ENCODE assay signal across 8 mouse cellular contexts in genomic region chr8:94872156-94872555, GRCm38 (mm10). TPM values are rescaled to one million over a fixed set of nuclear protein-coding genes. Genes with fewer than 3 reads are reported as not detected.
DNase-seq lines count a peak whose midpoint lies in the region; ATAC-seq and TF ChIP-seq lines count a peak whose summit lies in the region.

No protein-coding gene starts in this region.

- peaks cover 38% of the 10 kb centered on the region for H3K4me1 ChIP-seq in lung, embryonic 14.5 days (ENCODE audit: insufficient read depth)
- peaks cover 50% of the 10 kb centered on the region for H3K4me1 ChIP-seq in forebrain, embryonic 14.5 days (ENCODE audit: control insufficient read depth, insufficient read depth, low read length)
- H3K4me1 ChIP-seq in intestine, embryonic 16.5 days (ENCODE audit: control insufficient read depth, insufficient read depth, low read length): peaks cover 64% of the 10 kb centered on the region
- peaks cover 26% of the 10 kb centered on the region for H3K4me1 ChIP-seq in neural tube, embryonic 14.5 days (ENCODE audit: control insufficient read depth, insufficient read depth, low read length)

- 0 out of 2 replicates have a peak overlapping the region, but pooled peaks have one; percentile 8 for H3K4me3 ChIP-seq in lung, embryonic 14.5 days (ENCODE audit: low read depth, low read length)
- no peak overlapping the region for H3K4me3 ChIP-seq in forebrain, embryonic 14.5 days (ENCODE audit: low read depth, low read length)
- H3K4me3 ChIP-seq in intestine, embryonic 16.5 days (ENCODE audit: low read length): peak overlapping the region; percentile 59
- H3K4me3 ChIP-seq in neural tube, embryonic 14.5 days (ENCODE audit: low read depth, low read length): no peak overlapping the region

- peak; percentile 4 for DNase-seq in lung, embryonic 14.5 days
- no peak for DNase-seq in lung, postnatal 10 days
- DNase-seq in forebrain, embryonic 14.5 days (ENCODE audit: low spot score): peak; percentile 55
- no peak for DNase-seq in layer of hippocampus, postnatal 10 days (ENCODE audit: low spot score in 2 of 2)

- H3K36me3 ChIP-seq in lung, embryonic 14.5 days (ENCODE audit: insufficient read depth): 0 out of 2 replicates have a peak, but pooled peaks cover 9% of the 10 kb centered on the region
- H3K36me3 ChIP-seq in forebrain, embryonic 14.5 days (ENCODE audit: control insufficient read depth, insufficient read depth, low read length): no peaks in the 10 kb centered on the region
- H3K36me3 ChIP-seq in intestine, embryonic 16.5 days (ENCODE audit: control insufficient read depth, insufficient read depth, low read length): 0 out of 2 replicates have a peak, but pooled peaks cover 5% of the 10 kb centered on the region
- no peaks in the 10 kb centered on the region for H3K36me3 ChIP-seq in neural tube, embryonic 14.5 days (ENCODE audit: control insufficient read depth, insufficient read depth, low read length)

- H3K9ac ChIP-seq in lung, embryonic 14.5 days: no peak overlapping the region; the same call in 1 of the 2 replicates
- H3K9ac ChIP-seq in forebrain, embryonic 14.5 days (ENCODE audit: low read length): no peak overlapping the region
- peak overlapping the region; percentile 70 for H3K9ac ChIP-seq in intestine, embryonic 16.5 days (ENCODE audit: low read depth, low read length)
- H3K9ac ChIP-seq in neural tube, embryonic 14.5 days (replicated peaks; ENCODE audit: low read depth, low read length): no peak overlapping the region

- 38% methylated on average over 3 of the region's 3 CpGs for whole genome bisulfite sequencing in lung, embryonic 14.5 days
- WGBS in forebrain, embryonic 14.5 days: 19% methylated on average over 3 of the region's 3 CpGs
- WGBS in intestine, embryonic 16.5 days: 34% methylated on average over 3 of the region's 3 CpGs
- 33% methylated on average over 3 of the region's 3 CpGs for WGBS in neural tube, embryonic 14.5 days

- no peak for ATAC-seq in lung, embryonic 14.5 days (ENCODE audit: insufficient read depth)
- ATAC-seq in forebrain, embryonic 14.5 days: no peak
- ATAC-seq in intestine, embryonic 16.5 days: no peak
- ATAC-seq in neural tube, embryonic 14.5 days (ENCODE audit: low read depth): no peak
- no peak for ATAC-seq in megakaryocyte, adult 5-6 weeks (ENCODE audit: poor library complexity, severe bottlenecking)
- ATAC-seq in megakaryocyte-erythroid progenitor cell, adult 5-6 weeks (replicated peaks; ENCODE audit: low FRiP score, low TSS enrichment, poor library complexity, severe bottlenecking): no peak

- no peak overlapping the region for H3K27ac ChIP-seq in lung, embryonic 14.5 days (ENCODE audit: low read depth)
- peak overlapping the region; percentile 55; the same call in 1 of the 2 replicates for H3K27ac ChIP-seq in forebrain, embryonic 14.5 days (ENCODE audit: low read depth, low read length)
- peak overlapping the region; percentile 92 for H3K27ac ChIP-seq in intestine, embryonic 16.5 days (ENCODE audit: low read length)
- no peak overlapping the region for H3K27ac ChIP-seq in neural tube, embryonic 14.5 days (ENCODE audit: low read depth, low read length)

- TF ChIP-seq CTCF in lung, embryonic 14.5 days (IDR thresholded peaks at IDR 0.05; ENCODE audit: low read depth): no peak

- H3K27me3 ChIP-seq in lung, embryonic 14.5 days (ENCODE audit: insufficient read depth, low read length): peaks cover 6% of the 10 kb centered on the region; the same call in 1 of the 2 replicates
- no peaks in the 10 kb centered on the region; the same call in 1 of the 2 replicates for H3K27me3 ChIP-seq in forebrain, embryonic 14.5 days (replicated peaks; ENCODE audit: control insufficient read depth, insufficient read depth, low read length)
- H3K27me3 ChIP-seq in intestine, embryonic 16.5 days (replicated peaks; ENCODE audit: control insufficient read depth, insufficient read depth, low read length): no peaks in the 10 kb centered on the region
- H3K27me3 ChIP-seq in neural tube, embryonic 14.5 days (ENCODE audit: control insufficient read depth, insufficient read depth, low read length): peaks cover 10% of the 10 kb centered on the region

- peak overlapping the region; percentile 90; the same call in 1 of the 2 replicates for H3K4me2 ChIP-seq in lung, embryonic 14.5 days
- peak overlapping the region; percentile 77; the same call in 1 of the 2 replicates for H3K4me2 ChIP-seq in forebrain, embryonic 14.5 days (ENCODE audit: low read length)
- peak overlapping the region; percentile 96 for H3K4me2 ChIP-seq in intestine, embryonic 16.5 days (ENCODE audit: low read depth, low read length)
- peak overlapping the region; percentile 16; the same call in 1 of the 2 replicates for H3K4me2 ChIP-seq in neural tube, embryonic 14.5 days (ENCODE audit: low read depth, low read length)

- H3K9me3 ChIP-seq in lung, embryonic 14.5 days (ENCODE audit: low read depth, low read length): no peaks in the 10 kb centered on the region
- no peaks in the 10 kb centered on the region for H3K9me3 ChIP-seq in forebrain, embryonic 14.5 days (replicated peaks; ENCODE audit: control insufficient read depth, low read length)
- no peaks in the 10 kb centered on the region for H3K9me3 ChIP-seq in intestine, embryonic 16.5 days (ENCODE audit: control insufficient read depth, low read length)
- no peaks in the 10 kb centered on the region for H3K9me3 ChIP-seq in neural tube, embryonic 14.5 days (ENCODE audit: control insufficient read depth, low read length)

RNA-seq across cellular contexts. Expression of gene Dok4, which starts 4.0 kb away (rescaled TPM):
- 32.5 and 36.5 TPM in 2 replicates for polyA plus RNA-seq in lung, embryonic 14.5 days (2014; fragmentation: Nextera tagmentation; extraction: Ambion mirVana)
- 42.6 and 54.7 TPM in 2 replicates for polyA plus RNA-seq in forebrain, embryonic 14.5 days (2014; fragmentation: Nextera tagmentation; extraction: Ambion mirVana)
- 49.6 and 51.5 TPM in 2 replicates for polyA plus RNA-seq in intestine, embryonic 16.5 days (2015; fragmentation: Nextera tagmentation; extraction: Ambion mirVana)
- 66.6 and 103 TPM in 2 replicates for polyA plus RNA-seq in neural tube, embryonic 14.5 days (2014; fragmentation: Nextera tagmentation; extraction: Ambion mirVana)
- 10 to 100 TPM; 75.5 to 81.2 TPM for total RNA-seq in layer of hippocampus, postnatal 10 days (2021)
- 0.75 TPM in 1 of 2 replicates, not detected in the other for total RNA-seq in megakaryocyte, adult 5-6 weeks (2015)
- 0.69 and 0.92 TPM in 2 replicates for total RNA-seq in megakaryocyte, adult 5-6 weeks (2017)
- 1.2 TPM in 1 of 2 replicates, not detected in the other for total RNA-seq in megakaryocyte-erythroid progenitor cell, adult 5-6 weeks (2014; fragmentation: Nextera tagmentation)
- 1.6 TPM in 1 of 2 replicates, not detected in the other for total RNA-seq in megakaryocyte-erythroid progenitor cell, adult 5-6 weeks (2017)

RNA-seq across cellular contexts. Expression of gene Polr2c, which starts 14.9 kb away (rescaled TPM):
- 162 and 169 TPM in 2 replicates for polyA plus RNA-seq in lung, embryonic 14.5 days (2014; fragmentation: Nextera tagmentation; extraction: Ambion mirVana)
- polyA plus RNA-seq in forebrain, embryonic 14.5 days (2014; fragmentation: Nextera tagmentation; extraction: Ambion mirVana): 163 and 174 TPM in 2 replicates
- 117 and 133 TPM in 2 replicates for polyA plus RNA-seq in intestine, embryonic 16.5 days (2015; fragmentation: Nextera tagmentation; extraction: Ambion mirVana)
- 118 TPM in 2 replicates for polyA plus RNA-seq in neural tube, embryonic 14.5 days (2014; fragmentation: Nextera tagmentation; extraction: Ambion mirVana)
- 10 to 100 TPM; 52.8 to 58.3 TPM for total RNA-seq in layer of hippocampus, postnatal 10 days (2021)
- 44.1 and 46.4 TPM in 2 replicates for total RNA-seq in megakaryocyte, adult 5-6 weeks (2015)
- total RNA-seq in megakaryocyte, adult 5-6 weeks (2017): 40.3 and 43.5 TPM in 2 replicates
- total RNA-seq in megakaryocyte-erythroid progenitor cell, adult 5-6 weeks (2014; fragmentation: Nextera tagmentation): 62.4 and 91.6 TPM in 2 replicates
- 49.2 and 93.1 TPM in 2 replicates for total RNA-seq in megakaryocyte-erythroid progenitor cell, adult 5-6 weeks (2017)

RNA-seq across cellular contexts. Expression of gene Ciapin1, which starts 34.0 kb away (rescaled TPM):
- polyA plus RNA-seq in lung, embryonic 14.5 days (2014; fragmentation: Nextera tagmentation; extraction: Ambion mirVana): 96.0 and 105 TPM in 2 replicates
- polyA plus RNA-seq in forebrain, embryonic 14.5 days (2014; fragmentation: Nextera tagmentation; extraction: Ambion mirVana): 124 and 147 TPM in 2 replicates
- 79.1 and 90.1 TPM in 2 replicates for polyA plus RNA-seq in intestine, embryonic 16.5 days (2015; fragmentation: Nextera tagmentation; extraction: Ambion mirVana)
- 149 and 174 TPM in 2 replicates for polyA plus RNA-seq in neural tube, embryonic 14.5 days (2014; fragmentation: Nextera tagmentation; extraction: Ambion mirVana)
- 10 to 100 TPM; 73.4 to 95.8 TPM for total RNA-seq in layer of hippocampus, postnatal 10 days (2021)
- total RNA-seq in megakaryocyte, adult 5-6 weeks (2015): 13.0 and 28.9 TPM in 2 replicates
- total RNA-seq in megakaryocyte, adult 5-6 weeks (2017): 13.5 and 19.5 TPM in 2 replicates
- total RNA-seq in megakaryocyte-erythroid progenitor cell, adult 5-6 weeks (2014; fragmentation: Nextera tagmentation): 52.3 and 71.1 TPM in 2 replicates
- total RNA-seq in megakaryocyte-erythroid progenitor cell, adult 5-6 weeks (2017): 31.6 and 38.2 TPM in 2 replicates

RNA-seq across cellular contexts. Expression of gene Coq9, which starts 34.0 kb away (rescaled TPM):
- polyA plus RNA-seq in lung, embryonic 14.5 days (2014; fragmentation: Nextera tagmentation; extraction: Ambion mirVana): 58.3 and 61.0 TPM in 2 replicates
- polyA plus RNA-seq in forebrain, embryonic 14.5 days (2014; fragmentation: Nextera tagmentation; extraction: Ambion mirVana): 63.1 TPM in 2 replicates
- 142 and 145 TPM in 2 replicates for polyA plus RNA-seq in intestine, embryonic 16.5 days (2015; fragmentation: Nextera tagmentation; extraction: Ambion mirVana)
- 62.3 and 67.1 TPM in 2 replicates for polyA plus RNA-seq in neural tube, embryonic 14.5 days (2014; fragmentation: Nextera tagmentation; extraction: Ambion mirVana)
- total RNA-seq in layer of hippocampus, postnatal 10 days (2021): 10 to 100 TPM; 66.3 to 76.9 TPM
- total RNA-seq in megakaryocyte, adult 5-6 weeks (2015): 12.8 and 16.6 TPM in 2 replicates
- total RNA-seq in megakaryocyte, adult 5-6 weeks (2017): 22.1 and 24.8 TPM in 2 replicates
- total RNA-seq in megakaryocyte-erythroid progenitor cell, adult 5-6 weeks (2014; fragmentation: Nextera tagmentation): 64.1 and 92.7 TPM in 2 replicates
- 46.0 and 49.4 TPM in 2 replicates for total RNA-seq in megakaryocyte-erythroid progenitor cell, adult 5-6 weeks (2017)

RNA-seq across cellular contexts. Expression of gene Ccdc102a, which starts 45.7 kb away (rescaled TPM):
- polyA plus RNA-seq in lung, embryonic 14.5 days (2014; fragmentation: Nextera tagmentation; extraction: Ambion mirVana): 29.9 and 34.1 TPM in 2 replicates
- polyA plus RNA-seq in forebrain, embryonic 14.5 days (2014; fragmentation: Nextera tagmentation; extraction: Ambion mirVana): 6.9 and 7.9 TPM in 2 replicates
- polyA plus RNA-seq in intestine, embryonic 16.5 days (2015; fragmentation: Nextera tagmentation; extraction: Ambion mirVana): 10.9 and 11.5 TPM in 2 replicates
- polyA plus RNA-seq in neural tube, embryonic 14.5 days (2014; fragmentation: Nextera tagmentation; extraction: Ambion mirVana): 2.9 and 7.9 TPM in 2 replicates
- total RNA-seq in layer of hippocampus, postnatal 10 days (2021): 1 to 10 TPM; 4.0 to 4.2 TPM
- 1.8 and 3.3 TPM in 2 replicates for total RNA-seq in megakaryocyte, adult 5-6 weeks (2015)
- total RNA-seq in megakaryocyte, adult 5-6 weeks (2017): 9.1 and 10.7 TPM in 2 replicates
- total RNA-seq in megakaryocyte-erythroid progenitor cell, adult 5-6 weeks (2014; fragmentation: Nextera tagmentation): not detected in 2 replicates
- total RNA-seq in megakaryocyte-erythroid progenitor cell, adult 5-6 weeks (2017): 0.85 and 1.1 TPM in 2 replicates

Comparison
In these comparisons a context has a peak if more than half of its experiments do, and no peak if none do; other contexts are left out.
1. DNase-seq: peak in lung, embryonic 14.5 days (single experiment) and forebrain, embryonic 14.5 days (single experiment); none in lung, postnatal 10 days (single experiment) and layer of hippocampus, postnatal 10 days (0 of 2).
2. H3K27ac ChIP-seq: peak in forebrain, embryonic 14.5 days (single experiment) and intestine, embryonic 16.5 days (single experiment); none in lung, embryonic 14.5 days (single experiment) and neural tube, embryonic 14.5 days (single experiment).
3. H3K4me2 ChIP-seq: peak in every context shown above with its lines; median percentile 96 in intestine, embryonic 16.5 days; 90 in lung, embryonic 14.5 days; 77 in forebrain, embryonic 14.5 days; 16 in neural tube, embryonic 14.5 days.
4. H3K4me3 ChIP-seq: peak in lung, embryonic 14.5 days (single experiment) and intestine, embryonic 16.5 days (single experiment); none in forebrain, embryonic 14.5 days (single experiment) and neural tube, embryonic 14.5 days (single experiment).